Mouse (Mus musculus) intestine, embryonic 14.5 days (tissue): Measurements from ENCODE around the gene 2310007B03Rik. TPM values are rescaled to one million over a fixed set of nuclear protein-coding genes. Genes with fewer than 3 reads are reported as not detected.

ENCODE experiments used
- ATAC-seq: fragments of 200-750 bp; cut with Nextera tagmentation; replicated peaks from 2 replicates; pipeline ENCODE4 v1.8.0; 2017; ENCODE audit warnings: low read depth, moderate number of reproducible peaks, moderate TSS enrichment, moderate library complexity; ENCODE audit not compliant: low FRiP score, low TSS enrichment
- DNase-seq: peaks from one replicate; pipeline ENCODE4 v3.0.0-alpha.2; 2018; ENCODE audit warnings: low spot score
- H3K27ac ChIP-seq: fragments of 300-500 bp; sonication (generic); 2 replicates; pipeline ENCODE4 v1.5.1; 2014; ENCODE audit warnings: low read depth, mild to moderate bottlenecking, control low read depth
- H3K27me3 ChIP-seq: fragments of 300-500 bp; sonication (generic); replicated peaks from 2 replicates; pipeline ENCODE4 v1.6.1; 2014; ENCODE audit warnings: low read length, control low read depth; ENCODE audit not compliant: control insufficient read depth, insufficient read depth
- H3K36me3 ChIP-seq: fragments of 300-500 bp; sonication (generic); 2 replicates; pipeline ENCODE4 v1.6.1; 2014; ENCODE audit warnings: low read length, control low read depth; ENCODE audit not compliant: control insufficient read depth, insufficient read depth
- H3K4me1 ChIP-seq: fragments of 300-500 bp; sonication (generic); replicated peaks from 2 replicates; pipeline ENCODE4 v1.6.1; 2014; ENCODE audit warnings: low read length, control low read depth, mixed read lengths; ENCODE audit not compliant: control insufficient read depth, insufficient read depth
- H3K4me2 ChIP-seq: fragments of 300-500 bp; sonication (generic); 2 replicates; pipeline ENCODE4 v1.6.1; 2014; ENCODE audit warnings: low read length
- H3K4me3 ChIP-seq: fragments of 300-500 bp; sonication (generic); 2 replicates; pipeline ENCODE4 v1.5.1; 2014; ENCODE audit warnings: low read depth, low read length, control low read depth, mixed read lengths
- H3K9ac ChIP-seq: fragments of 300-500 bp; sonication (generic); 2 replicates; pipeline ENCODE4 v1.6.1; 2014; ENCODE audit warnings: mild to moderate bottlenecking, low read length
- H3K9me3 ChIP-seq: fragments of 300-500 bp; sonication (generic); 2 replicates; pipeline ENCODE4 v1.6.1; 2016; ENCODE audit warnings: low read length, control low read depth; ENCODE audit not compliant: control insufficient read depth
- WGBS: fragments of 180-500 bp; shearing (Covaris S2); extraction: QIAGEN DNeasy Blood & Tissue Kit; methylation state at CpG from one replicate; pipeline ENCODE4 v1.1.7; 2014; 5-methylcytosine and 5-hydroxymethylcytosine counted together
- polyA plus RNA-seq: library from polyadenylated mRNA; unstranded; fragments of >200 nt; fragmentation: Nextera tagmentation; extraction: Ambion mirVana; gene quantifications from 2 replicates; pipeline ENCODE4 v1.2.1, GENCODE M21; 2014

Gene 2310007B03Rik
- polyA plus RNA-seq, 1 experiment from 2014 or later: 3.9 TPM

GRCm38 (mm10) chr1:93165447-93165846 is 4.7 kb upstream of the 2310007B03Rik start:
- no peak overlapping the region for H3K4me2 ChIP-seq
- no peak overlapping the region for H3K9ac ChIP-seq
- H3K9me3 ChIP-seq: no peaks in the 10 kb centered on the region
- H3K4me1 ChIP-seq: no peaks in the 10 kb centered on the region; the same call in 1 of the 2 replicates
- ATAC-seq (no peak), DNase-seq (no peak)
- 76% methylated on average over 9 of the region's 9 CpGs for WGBS
- H3K4me3 ChIP-seq: no peak overlapping the region
- H3K27me3 ChIP-seq: no peaks in the 10 kb centered on the region
- H3K36me3 ChIP-seq: no peaks in the 10 kb centered on the region
- no peak overlapping the region for H3K27ac ChIP-seq

GRCm38 (mm10) chr1:93162588-93162987 is 1.8 kb upstream of the 2310007B03Rik start:
- Histone ChIP-seq H3K9ac (no peak overlapping the region), H3K27ac (no peak overlapping the region), H3K4me3 (no peak overlapping the region), H3K27me3 (no peaks in the 10 kb centered on the region), H3K4me1 (no peaks in the 10 kb centered on the region; the same call in 1 of the 2 replicates), H3K36me3 (no peaks in the 10 kb centered on the region), H3K4me2 (no peak overlapping the region), H3K9me3 (no peaks in the 10 kb centered on the region)
- DNase-seq: no peak
- WGBS: 84% methylated on average over 7 of the region's 7 CpGs
- ATAC-seq: no peak

GRCm38 (mm10) chr1:93161921-93162320 is 1.2 kb upstream of the 2310007B03Rik start:
- H3K4me2 ChIP-seq: no peak overlapping the region
- no peak for DNase-seq
- H3K4me3 ChIP-seq: no peak overlapping the region
- no peak overlapping the region for H3K9ac ChIP-seq
- H3K27ac ChIP-seq: no peak overlapping the region
- H3K4me1 ChIP-seq: no peaks in the 10 kb centered on the region; the same call in 1 of the 2 replicates
- H3K36me3 ChIP-seq: no peaks in the 10 kb centered on the region
- ATAC-seq: no peak
- WGBS: 74% methylated on average over 10 of the region's 10 CpGs
- no peaks in the 10 kb centered on the region for H3K27me3 ChIP-seq
- H3K9me3 ChIP-seq: no peaks in the 10 kb centered on the region

- Histone ChIP-seq H3K27ac (no peak overlapping the region), H3K9me3 (no peaks in the 10 kb centered on the region), H3K4me3 (no peak overlapping the region), H3K36me3 (no peaks in the 10 kb centered on the region), H3K9ac (no peak overlapping the region), H3K4me2 (no peak overlapping the region), H3K27me3 (no peaks in the 10 kb centered on the region), H3K4me1 (no peaks in the 10 kb centered on the region; the same call in 1 of the 2 replicates)
- DNase-seq: no peak
- 71% methylated on average over 8 of the region's 8 CpGs for WGBS
- ATAC-seq: no peak
These were observed 602 bp upstream of the 2310007B03Rik start for GRCm38 (mm10) chr1:93161350-93161749.

- ATAC-seq (peak; percentile 34; the same call in 1 of the 2 replicates), DNase-seq (no peak)
- Histone ChIP-seq H3K36me3 (no peaks in the 10 kb centered on the region), H3K9me3 (no peaks in the 10 kb centered on the region), H3K4me3 (no peak overlapping the region), H3K27me3 (no peaks in the 10 kb centered on the region), H3K27ac (no peak overlapping the region), H3K4me1 (no peaks in the 10 kb centered on the region; the same call in 1 of the 2 replicates), H3K9ac (no peak overlapping the region), H3K4me2 (0 out of 2 replicates have a peak overlapping the region, but pooled peaks have one; percentile 6)
- WGBS: 81% methylated on average over 21 of the region's 21 CpGs
These were observed 915 bp downstream of the 2310007B03Rik start for GRCm38 (mm10) chr1:93159566-93160500.

- no peak overlapping the region for H3K4me2 ChIP-seq
- no peaks in the 10 kb centered on the region for H3K36me3 ChIP-seq
- H3K4me1 ChIP-seq: no peaks in the 10 kb centered on the region; the same call in 1 of the 2 replicates
- no peaks in the 10 kb centered on the region for H3K9me3 ChIP-seq
- no peak overlapping the region for H3K4me3 ChIP-seq
- DNase-seq: no peak
- no peaks in the 10 kb centered on the region for H3K27me3 ChIP-seq
- H3K9ac ChIP-seq: no peak overlapping the region
- no peak for ATAC-seq
- H3K27ac ChIP-seq: no peak overlapping the region
- 65% methylated on average over 8 of the region's 8 CpGs for WGBS
These were observed 1.8 kb downstream of the 2310007B03Rik start for GRCm38 (mm10) chr1:93158916-93159315.

- H3K27me3 ChIP-seq: no peaks in the 10 kb centered on the region
- no peaks in the 10 kb centered on the region; the same call in 1 of the 2 replicates for H3K4me1 ChIP-seq
- H3K9me3 ChIP-seq: no peaks in the 10 kb centered on the region
- no peak overlapping the region for H3K27ac ChIP-seq
- H3K4me2 ChIP-seq: no peak overlapping the region
- 83% methylated on average over 4 of the region's 4 CpGs for WGBS
- DNase-seq (no peak), ATAC-seq (no peak)
- no peaks in the 10 kb centered on the region for H3K36me3 ChIP-seq
- H3K9ac ChIP-seq: no peak overlapping the region
- no peak overlapping the region for H3K4me3 ChIP-seq
These were observed 3.2 kb downstream of the 2310007B03Rik start for GRCm38 (mm10) chr1:93157566-93157965.

GRCm38 (mm10) chr1:93150907-93151661 is 9.7 kb downstream of the 2310007B03Rik start:
- Histone ChIP-seq H3K9me3 (no peaks in the 10 kb centered on the region), H3K9ac (no peak overlapping the region), H3K36me3 (no peaks in the 10 kb centered on the region), H3K4me3 (no peak overlapping the region), H3K4me2 (no peak overlapping the region), H3K27me3 (no peaks in the 10 kb centered on the region), H3K4me1 (no peaks in the 10 kb centered on the region), H3K27ac (no peak overlapping the region)
- DNase-seq: no peak
- 77% methylated on average over 2 of the region's 2 CpGs for WGBS
- no peak for ATAC-seq
